Comparison of ENCODE assay signal across 15 mouse cellular contexts in genomic region chr2:178850320-178850719, GRCm38 (mm10).
DNase-seq lines count a peak whose midpoint lies in the region; ATAC-seq and TF ChIP-seq lines count a peak whose summit lies in the region.
"Had no signal": no experiment of that assay in that cellular context is flagged by ENCODE, and none has a peak within 500 bp of the region (broad histone marks: within the 10 kb centered on the region; RNA-seq: fewer than 3 reads in every experiment).

No protein-coding gene starts in this region.

- no peaks in the 10 kb centered on the region for H3K36me3 ChIP-seq in liver, embryonic 11.5 days (ENCODE audit: control insufficient read depth, insufficient read depth, low read length)
- H3K36me3 ChIP-seq in forebrain, embryonic 15.5 days, result no peaks in the 10 kb centered on the region
- no peaks in the 10 kb centered on the region for H3K36me3 ChIP-seq in midbrain, embryonic 12.5 days
- no peaks in the 10 kb centered on the region for H3K36me3 ChIP-seq in intestine, postnatal 0 days (ENCODE audit: control insufficient read depth, insufficient read depth)

- no peaks in the 10 kb centered on the region for H3K4me1 ChIP-seq in liver, embryonic 11.5 days (replicated peaks; ENCODE audit: control insufficient read depth, insufficient read depth, low read length)
- peaks cover 39% of the 10 kb centered on the region for H3K4me1 ChIP-seq in forebrain, embryonic 15.5 days
- peaks cover 26% of the 10 kb centered on the region for H3K4me1 ChIP-seq in midbrain, embryonic 12.5 days
- no peaks in the 10 kb centered on the region for H3K4me1 ChIP-seq in intestine, postnatal 0 days (replicated peaks; ENCODE audit: control insufficient read depth, insufficient read depth, low read length)
- H3K4me1 ChIP-seq: megakaryocyte, embryonic 14.5 days had no signal

- no peak overlapping the region for H3K4me2 ChIP-seq in liver, embryonic 11.5 days
- no peak overlapping the region for H3K4me2 ChIP-seq in forebrain, embryonic 15.5 days (replicated peaks)
- H3K4me2 ChIP-seq in midbrain, embryonic 12.5 days (replicated peaks), result no peak overlapping the region
- H3K4me2 ChIP-seq in intestine, postnatal 0 days (replicated peaks; ENCODE audit: low read depth), result no peak overlapping the region
- H3K4me2 ChIP-seq: heart, embryonic 11.5 days had no signal

- no peak for ATAC-seq in liver, embryonic 11.5 days (replicated peaks; ENCODE audit: low FRiP score)
- ATAC-seq in forebrain, embryonic 15.5 days (replicated peaks), result peak; percentile 55
- peak; percentile 50 for ATAC-seq in midbrain, embryonic 12.5 days (ENCODE audit: low FRiP score, low read depth)
- ATAC-seq in intestine, postnatal 0 days, result no peak

- 82% methylated on average over 10 of the region's 10 CpGs for WGBS in liver, embryonic 11.5 days
- WGBS in forebrain, embryonic 15.5 days, result 86% methylated on average over 10 of the region's 10 CpGs
- WGBS in midbrain, embryonic 12.5 days, result 85% methylated on average over 10 of the region's 10 CpGs
- 84% methylated on average over 10 of the region's 10 CpGs for WGBS in intestine, postnatal 0 days

- TF ChIP-seq CTCF in intestine, postnatal 0 days (IDR thresholded peaks at IDR 0.05; ENCODE audit: low read depth), result no peak

- H3K27me3 ChIP-seq in liver, embryonic 11.5 days (replicated peaks; ENCODE audit: control insufficient read depth, insufficient read depth, low read length), result no peaks in the 10 kb centered on the region
- no peaks in the 10 kb centered on the region for H3K27me3 ChIP-seq in forebrain, embryonic 15.5 days
- H3K27me3 ChIP-seq in midbrain, embryonic 12.5 days, result no peaks in the 10 kb centered on the region
- H3K27me3 ChIP-seq in intestine, postnatal 0 days (replicated peaks; ENCODE audit: control insufficient read depth, insufficient read depth, low read length), result no peaks in the 10 kb centered on the region
- H3K27me3 ChIP-seq: megakaryocyte, embryonic 14.5 days had no signal

- H3K27ac ChIP-seq in liver, embryonic 11.5 days (ENCODE audit: low read depth, low read length), result no peak overlapping the region
- peak overlapping the region; percentile 88 for H3K27ac ChIP-seq in forebrain, embryonic 15.5 days (replicated peaks)
- H3K27ac ChIP-seq in midbrain, embryonic 12.5 days (replicated peaks), result peak overlapping the region; percentile 64
- no peak overlapping the region for H3K27ac ChIP-seq in intestine, postnatal 0 days (ENCODE audit: low read depth, low read length)

- H3K4me3 ChIP-seq in liver, embryonic 11.5 days (ENCODE audit: low read depth, low read length), result no peak overlapping the region
- H3K4me3 ChIP-seq in forebrain, embryonic 15.5 days, result no peak overlapping the region
- no peak overlapping the region for H3K4me3 ChIP-seq in midbrain, embryonic 12.5 days
- H3K4me3 ChIP-seq in intestine, postnatal 0 days (ENCODE audit: low read depth, low read length), result no peak overlapping the region
- H3K4me3 ChIP-seq: megakaryocyte, embryonic 14.5 days had no signal

- H3K9me3 ChIP-seq in liver, embryonic 11.5 days (ENCODE audit: control insufficient read depth, low read length), result no peaks in the 10 kb centered on the region
- no peaks in the 10 kb centered on the region for H3K9me3 ChIP-seq in forebrain, embryonic 15.5 days
- no peaks in the 10 kb centered on the region for H3K9me3 ChIP-seq in midbrain, embryonic 12.5 days
- no peaks in the 10 kb centered on the region for H3K9me3 ChIP-seq in intestine, postnatal 0 days (ENCODE audit: control insufficient read depth)

- no peak overlapping the region for H3K9ac ChIP-seq in liver, embryonic 11.5 days (ENCODE audit: low read depth, low read length)
- H3K9ac ChIP-seq in forebrain, embryonic 15.5 days (replicated peaks), result no peak overlapping the region
- H3K9ac ChIP-seq in midbrain, embryonic 12.5 days (replicated peaks), result no peak overlapping the region
- H3K9ac ChIP-seq in intestine, postnatal 0 days (ENCODE audit: low read depth, low read length), result no peak overlapping the region

- DNase-seq in liver (peak; percentile 11), R1 (ENCODE audit: low read depth, low spot score) (peak; percentile 85)
- DNase-seq in liver, embryonic 11.5 days (ENCODE audit: low spot score), result no peak
- DNase-seq in lung, postnatal 25 days (ENCODE audit: low spot score), result no peak
- DNase-seq in spleen, postnatal 36 days (ENCODE audit: low spot score in 2 of 2), result no peak
- DNase-seq: adrenal gland, postnatal 36 days; cerebellum, adult 11-12 months; embryo, embryonic 11 days; gastrocnemius, postnatal 10 days; lung, adult 18-20 months had no signal

Comparison
In these comparisons a context has a peak if more than half of its experiments do, and no peak if none do; other contexts are left out.
1. DNase-seq: peak in liver (single experiment) and R1 (single experiment); none in liver, embryonic 11.5 days (single experiment), lung, postnatal 25 days (single experiment) and spleen, postnatal 36 days (0 of 2).
2. ATAC-seq: peak in forebrain, embryonic 15.5 days (single experiment) and midbrain, embryonic 12.5 days (single experiment); none in liver, embryonic 11.5 days (single experiment) and intestine, postnatal 0 days (single experiment).
3. H3K27ac ChIP-seq: peak in forebrain, embryonic 15.5 days (single experiment) and midbrain, embryonic 12.5 days (single experiment); none in liver, embryonic 11.5 days (single experiment) and intestine, postnatal 0 days (single experiment).